Mouse (Mus musculus): ENCODE data around the gene Hist1h4m. TPM values are rescaled to one million over a fixed set of nuclear protein-coding genes. Genes with fewer than 3 reads are reported as not detected.
"Not testable (repeated sequence)": the region's sequence is repeated elsewhere in the genome, so short reads cannot be mapped to it uniquely, and the experiment has no call there.

Hist1h4m gene
- polyA plus RNA-seq, 1 experiment from 2014 or later, result not detected

GRCm38 (mm10) chr13:21783734-21784161, 27.8 kb upstream of the Hist1h4m start:
- ATAC-seq (replicated peaks; ENCODE audit: insufficient number of reproducible peaks, low FRiP score, low TSS enrichment, low read depth), result no peak
- Histone ChIP-seq H3K27ac (replicated peaks; ENCODE audit: low read depth, low read length) (peak overlapping the region; percentile 88), H3K4me1 (ENCODE audit: control insufficient read depth, insufficient read depth, low read length) (no peaks in the 10 kb centered on the region)

GRCm38 (mm10) chr13:21784311-21784710, 27.2 kb upstream of the Hist1h4m start:
- Histone ChIP-seq H3K4me3 (ENCODE audit: low read depth, low read length) (no peak overlapping the region), H3K4me1 (ENCODE audit: control insufficient read depth, insufficient read depth, low read length) (no peaks in the 10 kb centered on the region), H3K9me3 (replicated peaks; ENCODE audit: control insufficient read depth, low read length) (no peaks in the 10 kb centered on the region), H3K36me3 (replicated peaks; ENCODE audit: control insufficient read depth, insufficient read depth, low read depth, low read length) (no peaks in the 10 kb centered on the region), H3K9ac (replicated peaks; ENCODE audit: low read length) (peak overlapping the region; percentile 60), H3K4me2 (ENCODE audit: low read depth, low read length) (no peak overlapping the region; the same call in 1 of the 2 replicates), H3K27me3 (ENCODE audit: control insufficient read depth, insufficient read depth, low read length) (no peaks in the 10 kb centered on the region), H3K27ac (replicated peaks; ENCODE audit: low read depth, low read length) (peak overlapping the region; percentile 88)
- no peak for ATAC-seq (replicated peaks; ENCODE audit: insufficient number of reproducible peaks, low FRiP score, low TSS enrichment, low read depth)
- 30% methylated on average over 6 of the region's 6 CpGs for WGBS
- peak; percentile 32 for DNase-seq (ENCODE audit: low spot score)

More at GRCm38 (mm10) chr13:21783734-21784161, 27.8 kb upstream of the Hist1h4m start:
- Histone ChIP-seq H3K36me3 (replicated peaks; ENCODE audit: control insufficient read depth, insufficient read depth, low read depth, low read length) (no peaks in the 10 kb centered on the region), H3K9ac (replicated peaks; ENCODE audit: low read length) (peak overlapping the region; percentile 60), H3K27me3 (ENCODE audit: control insufficient read depth, insufficient read depth, low read length) (no peaks in the 10 kb centered on the region), H3K4me2 (ENCODE audit: low read depth, low read length) (peak overlapping the region; percentile 42), H3K4me3 (ENCODE audit: low read depth, low read length) (peak overlapping the region; percentile 25), H3K9me3 (replicated peaks; ENCODE audit: control insufficient read depth, low read length) (no peaks in the 10 kb centered on the region)
- DNase-seq (ENCODE audit: low spot score), result peak; percentile 78
- WGBS, result 2% methylated on average over 9 of the region's 9 CpGs

GRCm38 (mm10) chr13:21786189-21786898, 25.2 kb upstream of the Hist1h4m start:
- 5% methylated on average over 8 of the region's 8 CpGs for WGBS
- H3K36me3 ChIP-seq (replicated peaks; ENCODE audit: control insufficient read depth, insufficient read depth, low read depth, low read length), result no peaks in the 10 kb centered on the region
- H3K4me2 ChIP-seq (ENCODE audit: low read depth, low read length), result peak overlapping the region; percentile 47
- ATAC-seq (replicated peaks; ENCODE audit: insufficient number of reproducible peaks, low FRiP score, low TSS enrichment, low read depth), result no peak
- no peaks in the 10 kb centered on the region for H3K9me3 ChIP-seq (replicated peaks; ENCODE audit: control insufficient read depth, low read length)
- H3K4me3 ChIP-seq (ENCODE audit: low read depth, low read length), result peak overlapping the region; percentile 36
- H3K4me1 ChIP-seq (ENCODE audit: control insufficient read depth, insufficient read depth, low read length), result no peaks in the 10 kb centered on the region
- peak overlapping the region; percentile 86 for H3K27ac ChIP-seq (replicated peaks; ENCODE audit: low read depth, low read length)
- no peaks in the 10 kb centered on the region for H3K27me3 ChIP-seq (ENCODE audit: control insufficient read depth, insufficient read depth, low read length)
- H3K9ac ChIP-seq (replicated peaks; ENCODE audit: low read length), result peak overlapping the region; percentile 62
- DNase-seq (ENCODE audit: low spot score), result peak; percentile 70

GRCm38 (mm10) chr13:21786899-21787629, 24.5 kb upstream of the Hist1h4m start, which contains the start of the genes Hist1h2an and Hist1h2bp:
Hist1h2an (minus strand) TSS chr13:21787218.
Hist1h2bp (plus strand) TSS chr13:21787461.
- not testable (repeated sequence) for H3K9me3 ChIP-seq (replicated peaks; ENCODE audit: control insufficient read depth, low read length); H3K4me1 ChIP-seq (ENCODE audit: control insufficient read depth, insufficient read depth, low read length); H3K36me3 ChIP-seq (replicated peaks; ENCODE audit: control insufficient read depth, insufficient read depth, low read depth, low read length); H3K27me3 ChIP-seq (ENCODE audit: control insufficient read depth, insufficient read depth, low read length)
- under 1% methylated on average over 35 of the region's 63 CpGs for WGBS
- Histone ChIP-seq H3K4me3 (ENCODE audit: low read depth, low read length) (peak within 1 kb of the TSS; percentile 36), H3K27ac (replicated peaks; ENCODE audit: low read depth, low read length) (peak within 1 kb of the TSS; percentile 86), H3K9ac (replicated peaks; ENCODE audit: low read length) (peak within 1 kb of the TSS; percentile 62), H3K4me2 (ENCODE audit: low read depth, low read length) (peak within 1 kb of the TSS; percentile 47)
- ATAC-seq (replicated peaks; ENCODE audit: insufficient number of reproducible peaks, low FRiP score, low TSS enrichment, low read depth) (peak; percentile 93), DNase-seq (ENCODE audit: low spot score) (peak; percentile 98)

GRCm38 (mm10) chr13:21787760-21788593, 23.6 kb upstream of the Hist1h4m start:
- Histone ChIP-seq H3K9ac (replicated peaks; ENCODE audit: low read length) (peak overlapping the region; percentile 55), H3K4me3 (ENCODE audit: low read depth, low read length) (peak overlapping the region; percentile 21), H3K36me3 (replicated peaks; ENCODE audit: control insufficient read depth, insufficient read depth, low read depth, low read length) (no peaks in the 10 kb centered on the region), H3K27ac (replicated peaks; ENCODE audit: low read depth, low read length) (peak overlapping the region; percentile 85), H3K9me3 (replicated peaks; ENCODE audit: control insufficient read depth, low read length) (no peaks in the 10 kb centered on the region), H3K4me1 (ENCODE audit: control insufficient read depth, insufficient read depth, low read length) (no peaks in the 10 kb centered on the region), H3K27me3 (ENCODE audit: control insufficient read depth, insufficient read depth, low read length) (no peaks in the 10 kb centered on the region), H3K4me2 (ENCODE audit: low read depth, low read length) (peak overlapping the region; percentile 28)
- ATAC-seq (replicated peaks; ENCODE audit: insufficient number of reproducible peaks, low FRiP score, low TSS enrichment, low read depth) (no peak), DNase-seq (ENCODE audit: low spot score) (peak; percentile 64)
- WGBS, result 16% methylated on average over 13 of the region's 21 CpGs

- H3K36me3 ChIP-seq (replicated peaks; ENCODE audit: control insufficient read depth, insufficient read depth, low read depth, low read length), result no peaks in the 10 kb centered on the region
- WGBS, result 65% methylated on average over 6 of the region's 6 CpGs
Measured at GRCm38 (mm10) chr13:21789925-21790324, 21.6 kb upstream of the Hist1h4m start.

GRCm38 (mm10) chr13:21790601-21791283, 20.8 kb upstream of the Hist1h4m start:
- H3K4me1 ChIP-seq (ENCODE audit: control insufficient read depth, insufficient read depth, low read length), result no peaks in the 10 kb centered on the region
- peak; percentile 26 for DNase-seq (ENCODE audit: low spot score)
- ATAC-seq (replicated peaks; ENCODE audit: insufficient number of reproducible peaks, low FRiP score, low TSS enrichment, low read depth), result no peak
- peak overlapping the region; percentile 10 for H3K4me2 ChIP-seq (ENCODE audit: low read depth, low read length)
- H3K9ac ChIP-seq (replicated peaks; ENCODE audit: low read length), result peak overlapping the region; percentile 2
- H3K27me3 ChIP-seq (ENCODE audit: control insufficient read depth, insufficient read depth, low read length), result no peaks in the 10 kb centered on the region
- no peaks in the 10 kb centered on the region for H3K9me3 ChIP-seq (replicated peaks; ENCODE audit: control insufficient read depth, low read length)
- 8% methylated on average over 17 of the region's 18 CpGs for WGBS
- no peak overlapping the region for H3K4me3 ChIP-seq (ENCODE audit: low read depth, low read length)
- H3K36me3 ChIP-seq (replicated peaks; ENCODE audit: control insufficient read depth, insufficient read depth, low read depth, low read length), result no peaks in the 10 kb centered on the region
- peak overlapping the region; percentile 31 for H3K27ac ChIP-seq (replicated peaks; ENCODE audit: low read depth, low read length)

More at GRCm38 (mm10) chr13:21789925-21790324, 21.6 kb upstream of the Hist1h4m start:
- Histone ChIP-seq H3K4me1 (ENCODE audit: control insufficient read depth, insufficient read depth, low read length) (no peaks in the 10 kb centered on the region), H3K27me3 (ENCODE audit: control insufficient read depth, insufficient read depth, low read length) (no peaks in the 10 kb centered on the region), H3K27ac (replicated peaks; ENCODE audit: low read depth, low read length) (no peak overlapping the region), H3K4me2 (ENCODE audit: low read depth, low read length) (no peak overlapping the region), H3K9me3 (replicated peaks; ENCODE audit: control insufficient read depth, low read length) (no peaks in the 10 kb centered on the region), H3K4me3 (ENCODE audit: low read depth, low read length) (no peak overlapping the region), H3K9ac (replicated peaks; ENCODE audit: low read length) (no peak overlapping the region)
- DNase-seq (ENCODE audit: low spot score) (no peak), ATAC-seq (replicated peaks; ENCODE audit: insufficient number of reproducible peaks, low FRiP score, low TSS enrichment, low read depth) (no peak)

Measured in embryonic facial prominence, embryonic 11.5 days (tissue).